Mouse (Mus musculus) colon, adult 2 months (tissue): ENCODE data around the gene Kcna10. TPM values are rescaled to one million over a fixed set of nuclear protein-coding genes. Genes with fewer than 3 reads are reported as not detected.

ENCODE experiments used
- polyA plus RNA-seq: library from polyadenylated mRNA; depleted of rRNA; stranded (reverse); fragments of >200 nt; gene quantifications from 2 replicates; pipeline ENCODE4 v1.2.3, GENCODE M21; 2012; rRNA removed

The Kcna10 gene
- not detected in 2 replicates for polyA plus RNA-seq

DNA sequence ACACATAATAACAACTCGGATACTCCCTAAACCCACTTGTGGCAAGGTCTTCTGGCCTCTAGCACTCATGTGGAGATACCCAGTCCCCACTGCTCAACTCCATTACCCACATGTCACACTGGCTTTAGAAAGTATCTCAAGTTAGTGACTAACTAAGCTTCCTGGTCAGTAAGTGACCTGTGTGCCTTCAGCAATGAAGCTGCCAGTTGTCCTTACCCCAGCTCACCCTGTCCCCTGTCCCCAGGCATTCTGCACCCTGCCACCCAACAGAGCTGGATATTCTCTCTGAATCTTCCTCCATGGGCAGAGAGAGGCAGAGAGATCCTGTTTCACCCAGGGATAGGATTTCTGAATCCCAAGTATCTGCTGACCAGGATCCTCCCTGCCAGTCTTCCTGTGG is at the start of gene Kcna10:
Gene Kcna10, plus strand, starts transcription at position 301 of the 400 bp plus-strand sequence.

DNA sequence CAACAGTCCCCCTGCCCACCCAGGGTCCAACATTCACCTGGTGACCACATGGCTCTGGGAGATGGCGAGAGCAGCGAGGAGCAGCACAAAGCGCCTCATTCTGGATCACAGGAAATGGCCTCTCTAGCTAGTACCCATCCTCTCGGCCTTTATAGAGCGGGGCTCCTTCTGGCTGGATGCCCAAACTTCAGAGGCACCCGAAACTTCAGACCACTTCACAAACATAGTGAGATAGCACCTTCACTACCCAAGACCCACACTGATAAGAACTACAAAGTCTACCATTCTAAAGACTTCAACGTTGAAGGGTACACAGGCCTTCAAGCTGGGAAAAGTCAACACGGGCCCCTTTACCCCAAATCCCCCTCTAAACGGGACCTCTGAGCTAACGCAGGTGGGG is 38.8 kb downstream of the Kcna10 start, which contains the start of gene Cym:
Gene Cym, minus strand, starts transcription at position 125 of the 400 bp plus-strand sequence.

DNA sequence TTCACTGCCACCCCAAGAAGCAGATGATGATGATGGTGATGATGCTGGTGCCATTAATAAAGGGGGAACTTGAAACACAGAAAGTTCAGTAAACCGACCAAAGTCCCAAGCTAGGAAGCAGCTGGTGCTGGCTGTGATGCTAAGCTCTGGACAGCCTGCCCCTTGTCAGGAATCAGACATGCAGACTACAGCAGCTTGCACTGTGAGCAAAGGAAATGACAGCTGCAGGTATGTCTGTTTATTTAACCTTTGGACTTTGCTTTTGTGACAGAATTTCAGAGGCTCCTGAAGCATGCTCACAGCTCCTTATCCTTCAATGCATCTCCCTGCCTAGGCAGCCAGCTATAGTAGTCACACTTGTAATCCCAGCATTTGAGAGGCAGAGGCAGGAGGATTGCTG is 47.7 kb downstream of the Kcna10 start, which contains the start of gene A630076J17Rik:
Gene A630076J17Rik, plus strand, starts transcription at position 88 of the 400 bp plus-strand sequence.

DNA sequence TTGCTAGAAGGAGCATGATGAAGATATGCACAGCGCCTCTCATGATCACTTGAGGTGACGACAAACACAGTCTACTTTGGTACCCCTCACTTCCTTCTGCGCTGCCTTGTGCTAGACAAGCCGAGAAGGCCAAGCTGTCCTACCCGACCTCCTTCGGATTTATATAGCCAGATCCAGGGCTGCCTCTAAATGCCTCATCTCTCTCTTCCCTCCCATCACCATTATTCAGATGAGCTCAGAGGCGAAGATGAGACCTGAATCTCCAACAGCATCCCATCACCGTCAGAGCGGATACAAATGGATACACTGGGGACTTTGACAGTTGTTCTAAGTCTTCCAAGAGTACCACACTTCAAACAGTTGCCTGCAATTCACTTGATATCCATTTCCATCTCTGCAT is 56.8 kb downstream of the Kcna10 start, which contains the start of gene Prok1:
Gene Prok1, minus strand, starts transcription at position 101 of the 400 bp plus-strand sequence.

Other genes starting within 250 kb of the Kcna10 start
- gene Kcna3, start 146.9 kb upstream of the Kcna10 start, polyA plus RNA-seq, result 1.7 and 1.8 TPM in 2 replicates
- gene Kcna2, start 81.9 kb upstream of the Kcna10 start, polyA plus RNA-seq, result 0.88 and 1.1 TPM in 2 replicates
- gene Cym, start 38.7 kb downstream of the Kcna10 start, polyA plus RNA-seq, result not detected in 2 replicates
- not detected in 2 replicates for gene A630076J17Rik, start 47.6 kb downstream of the Kcna10 start, polyA plus RNA-seq
- 0.23 TPM in 1 of 2 replicates, not detected in the other for gene Prok1, start 56.7 kb downstream of the Kcna10 start, polyA plus RNA-seq
- 73.7 and 86.9 TPM in 2 replicates for gene Lamtor5, start 95.8 kb downstream of the Kcna10 start, polyA plus RNA-seq
- gene Slc16a4, start 108.2 kb downstream of the Kcna10 start, polyA plus RNA-seq, result not detected in 2 replicates
- 4.8 and 5.4 TPM in 2 replicates for gene Rbm15, start 150.6 kb downstream of the Kcna10 start, polyA plus RNA-seq